Mouse (Mus musculus) frontal cortex, postnatal 36 days (tissue): ENCODE measurements around the gene Drc1.

Experiments
- DNase-seq, 2 experiments: peaks; one replicate each; pipeline ENCODE4 v3.0.0; 2022; ENCODE audit warnings: low spot score in 2 of 2

Gene Drc1

GRCm38 (mm10) chr5:30281291-30281732 lies at the start of gene Drc1:
Drc1 (plus strand) TSS chr5:30281388.
- DNase-seq, result peak; percentile 77 to 78

- DNase-seq, result no peak
Observed at GRCm38 (mm10) chr5:30231891-30232270, 49.3 kb upstream of the Drc1 start.

GRCm38 (mm10) chr5:30232271-30232971 lies 48.8 kb upstream of the Drc1 start, which contains the start of gene Selenoi:
Selenoi (plus strand) TSS chr5:30232581.
- DNase-seq, result peak; percentile 99

- DNase-seq, result peak; percentile 23 to 28
Observed at GRCm38 (mm10) chr5:30233042-30233441, 48.1 kb upstream of the Drc1 start.

- DNase-seq, result no peak
Observed at GRCm38 (mm10) chr5:30233979-30234378, 47.2 kb upstream of the Drc1 start.

GRCm38 (mm10) chr5:30235641-30236126 lies 45.5 kb upstream of the Drc1 start:
- DNase-seq, result no peak

GRCm38 (mm10) chr5:30238533-30238932 lies 42.7 kb upstream of the Drc1 start:
- DNase-seq, result no peak

- no peak for DNase-seq
Observed at GRCm38 (mm10) chr5:30240552-30240951, 40.6 kb upstream of the Drc1 start.

- DNase-seq, result no peak
Observed at GRCm38 (mm10) chr5:30242410-30242809, 38.8 kb upstream of the Drc1 start.

- no peak for DNase-seq
Observed at GRCm38 (mm10) chr5:30243741-30244140, 37.4 kb upstream of the Drc1 start.

GRCm38 (mm10) chr5:30245861-30246416 lies 35.2 kb upstream of the Drc1 start:
- no peak for DNase-seq

GRCm38 (mm10) chr5:30247666-30248065 lies 33.5 kb upstream of the Drc1 start:
- no peak for DNase-seq

GRCm38 (mm10) chr5:30255567-30256354 lies 25.4 kb upstream of the Drc1 start:
- DNase-seq, result no peak

- no peak for DNase-seq
Observed at GRCm38 (mm10) chr5:30258776-30259175, 22.4 kb upstream of the Drc1 start.

GRCm38 (mm10) chr5:30270571-30271190 lies 10.5 kb upstream of the Drc1 start:
- DNase-seq, result peak; percentile 58 to 84

- no peak for DNase-seq
Observed at GRCm38 (mm10) chr5:30271599-30272281, 9.4 kb upstream of the Drc1 start.

GRCm38 (mm10) chr5:30276361-30276760 lies 4.8 kb upstream of the Drc1 start:
- peak in 1 of 2 experiments; percentile 13 for DNase-seq

GRCm38 (mm10) chr5:30278952-30279351 lies 2.2 kb upstream of the Drc1 start:
- no peak for DNase-seq

- no peak for DNase-seq
Observed at GRCm38 (mm10) chr5:30279446-30279845, 1.7 kb upstream of the Drc1 start.

GRCm38 (mm10) chr5:30280864-30281263 lies 324 bp upstream of the Drc1 start:
- no peak for DNase-seq
